Mouse (Mus musculus) left cerebral cortex, adult 9 months (tissue): ENCODE measurements around the gene AF067061.
"Not testable (repeated sequence)": the region's sequence is repeated elsewhere in the genome, so short reads cannot be mapped to it uniquely, and the experiment has no call there.

Experiments used
- DNase-seq, 2 experiments: peaks; one replicate each; pipeline ENCODE4 v3.0.0; 2022; ENCODE audit warnings: low spot score in 2 of 2

Gene AF067061

DNA sequence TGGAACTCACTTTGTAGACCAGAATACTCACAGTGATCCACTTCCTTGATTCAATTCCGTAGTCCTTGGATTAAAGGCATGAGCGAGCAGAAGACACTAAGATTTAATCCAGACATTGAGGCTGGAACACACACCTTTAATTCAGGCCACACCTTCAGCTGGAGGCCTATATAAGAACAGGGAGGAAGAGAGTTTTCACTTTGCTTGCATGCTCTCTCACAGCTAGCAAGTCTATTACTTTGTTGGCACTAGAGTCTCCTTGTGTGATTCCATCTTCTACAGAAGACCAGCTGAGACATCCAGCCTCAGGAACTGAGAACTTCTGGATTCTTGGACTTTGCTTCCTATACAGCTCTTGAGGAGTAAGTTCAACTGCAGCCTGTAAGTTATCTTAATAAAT, at the start of gene AF067061:
AF067061 (plus strand) TSS at position 245 of the 400 bp plus-strand sequence.
- DNase-seq: not testable (repeated sequence)

DNA sequence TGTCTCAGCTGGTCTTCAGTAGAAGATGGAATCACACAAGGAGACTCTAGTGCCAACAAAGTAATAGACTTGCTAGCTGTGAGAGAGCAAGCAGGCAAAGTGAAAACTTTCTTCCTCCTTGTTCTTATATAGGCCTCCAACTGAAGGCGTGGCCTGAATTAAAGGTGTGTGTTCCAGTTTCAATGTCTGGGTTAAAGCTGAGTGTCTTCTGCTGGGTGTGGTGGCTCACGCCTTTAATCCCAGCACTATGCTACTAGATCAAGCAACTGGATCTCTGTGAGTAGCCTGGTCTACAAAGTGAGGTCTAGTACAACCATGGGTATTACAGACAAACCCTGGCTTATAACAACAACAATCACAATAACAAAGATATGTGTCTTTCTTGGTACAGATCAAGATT, 47.1 kb upstream of the AF067061 start, which contains the start of gene Gm21762:
Gm21762 (minus strand) TSS at position 101 of the 400 bp plus-strand sequence.
- DNase-seq: not testable (repeated sequence)

GRCm38 (mm10) chr13:120220922-120221321, 42.0 kb upstream of the AF067061 start:
- not testable (repeated sequence) for DNase-seq

- DNase-seq: not testable (repeated sequence)
These were observed 39.8 kb upstream of the AF067061 start for GRCm38 (mm10) chr13:120223012-120223659.

GRCm38 (mm10) chr13:120231798-120232197, 31.1 kb upstream of the AF067061 start:
- not testable (repeated sequence) for DNase-seq

DNA sequence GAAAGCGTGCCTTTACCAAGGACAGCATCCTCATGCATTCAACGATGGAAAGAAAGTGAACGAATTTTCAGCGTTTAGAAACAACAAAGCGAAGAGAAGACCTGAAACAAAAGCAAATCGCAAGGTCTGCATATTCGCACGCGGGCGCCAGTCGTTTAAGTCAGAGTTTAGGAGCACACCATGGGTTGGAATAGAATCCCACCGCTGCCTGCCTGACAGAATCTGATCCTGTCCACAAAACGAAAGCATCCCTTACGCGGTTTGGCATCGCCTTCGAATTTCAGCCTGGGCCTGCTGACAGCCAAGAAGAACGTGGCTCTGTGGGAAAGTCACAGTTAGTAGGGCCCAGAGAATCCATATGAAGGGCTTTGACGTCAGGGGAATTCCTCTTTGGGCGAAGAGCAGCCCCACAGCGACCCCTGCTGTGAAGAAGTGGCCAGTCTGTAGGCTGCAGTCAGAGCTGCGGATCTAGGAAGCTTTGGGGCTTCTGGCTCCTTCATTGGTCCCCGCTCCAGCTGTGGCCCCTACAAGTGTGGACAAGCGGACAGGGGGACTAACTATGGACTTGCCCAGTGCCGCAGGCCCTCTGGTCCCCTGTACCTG, 30.4 kb upstream of the AF067061 start:
- DNase-seq: not testable (repeated sequence)

DNA sequence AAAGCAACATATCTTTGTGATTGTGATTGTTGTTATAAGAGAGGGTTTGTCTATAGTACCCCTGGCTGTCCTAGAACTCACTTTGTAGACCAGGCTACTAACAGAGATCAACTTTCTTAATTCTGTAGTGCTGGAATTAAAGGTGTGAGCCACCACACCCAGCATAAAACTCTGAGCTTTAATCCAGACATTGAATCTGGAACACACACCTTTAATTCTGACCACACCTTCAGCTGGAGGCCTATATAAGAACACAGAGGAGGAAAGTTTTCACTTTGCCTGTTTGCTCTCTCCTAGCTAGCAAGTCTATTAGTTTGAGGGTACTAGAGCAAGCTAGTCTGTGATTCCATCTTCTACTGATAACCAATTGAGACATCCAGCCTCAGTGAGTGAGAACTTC, 24.1 kb upstream of the AF067061 start, which contains the start of gene Gm21731:
Gm21731 (plus strand) TSS at position 301 of the 400 bp plus-strand sequence.
- not testable (repeated sequence) for DNase-seq

DNA sequence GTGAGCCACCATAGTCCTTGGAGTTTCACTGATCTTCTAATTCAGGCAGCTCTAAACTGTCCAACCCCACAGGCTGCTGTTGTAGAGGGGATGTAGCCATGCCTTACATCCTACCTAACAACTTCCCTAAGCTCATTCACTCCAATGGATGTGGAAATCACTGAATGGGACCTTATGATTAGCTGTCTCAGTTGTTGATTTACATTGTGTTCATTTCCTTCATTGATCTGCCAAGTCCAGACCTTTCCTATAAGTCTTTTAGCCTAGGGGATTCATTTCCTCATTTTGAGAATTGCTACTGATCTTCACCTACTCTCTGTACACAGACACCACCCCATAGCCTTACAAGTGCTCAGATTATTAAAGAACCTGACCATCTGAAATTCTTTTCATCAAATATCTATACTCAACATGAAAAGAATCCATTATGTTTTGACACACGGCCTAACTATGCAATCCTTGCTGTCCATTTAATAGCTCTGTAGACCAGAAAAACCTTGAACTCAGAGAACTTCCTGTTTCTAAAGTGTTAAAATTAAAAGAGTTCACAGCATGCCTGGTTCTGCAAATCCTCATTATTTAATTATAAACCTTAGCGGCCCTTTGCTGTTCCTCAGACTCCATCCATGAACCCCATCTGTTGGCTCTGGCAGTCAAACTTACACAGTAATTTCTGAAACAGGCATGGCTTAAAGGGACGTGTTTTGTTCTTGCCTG, 11.5 kb upstream of the AF067061 start:
- DNase-seq: not testable (repeated sequence)

- DNase-seq: not testable (repeated sequence)
These were observed 3.9 kb upstream of the AF067061 start for GRCm38 (mm10) chr13:120258817-120259658.

DNA sequence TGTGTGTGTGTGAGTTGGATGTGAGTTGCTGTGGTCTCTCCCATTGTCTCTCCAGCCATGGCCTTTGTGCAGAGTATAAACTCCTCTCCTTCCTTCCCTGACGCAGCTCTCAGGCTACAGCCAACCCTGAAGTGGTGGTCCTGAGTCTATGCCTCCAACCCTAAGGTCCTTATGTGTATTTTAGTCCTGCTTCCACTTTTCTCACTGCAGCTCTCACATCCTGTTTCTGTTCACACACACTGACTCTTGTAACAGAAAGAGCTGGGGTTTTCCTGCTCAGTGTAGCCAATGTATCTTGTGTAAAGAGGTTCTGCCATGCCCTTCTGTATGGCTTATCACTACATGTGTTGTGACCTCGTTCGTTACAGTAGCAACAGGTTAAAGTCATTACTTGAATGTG, 3.2 kb upstream of the AF067061 start:
- not testable (repeated sequence) for DNase-seq

DNA sequence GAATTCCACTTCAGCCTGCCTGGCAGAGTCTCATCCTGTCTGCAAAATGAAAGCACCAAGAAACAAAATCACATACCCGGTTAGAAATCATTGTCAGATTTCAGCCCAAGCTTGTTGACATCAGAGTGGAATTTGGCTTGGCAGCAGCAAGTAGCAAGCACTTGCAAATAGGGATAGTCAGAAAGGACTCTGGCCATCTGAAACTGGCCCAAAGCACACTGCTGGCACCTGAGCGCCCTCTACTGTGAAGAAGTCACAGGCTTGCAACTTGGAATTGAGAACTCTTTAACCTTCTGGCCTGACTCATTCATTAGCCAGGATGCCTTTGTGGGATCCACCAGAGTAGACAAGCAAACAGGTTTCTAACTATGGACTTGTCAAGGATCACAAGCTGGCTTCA, 14.9 kb downstream of the AF067061 start:
- DNase-seq: not testable (repeated sequence)

- DNase-seq: no peak
These were observed 15.9 kb downstream of the AF067061 start for GRCm38 (mm10) chr13:120278784-120279183.

DNA sequence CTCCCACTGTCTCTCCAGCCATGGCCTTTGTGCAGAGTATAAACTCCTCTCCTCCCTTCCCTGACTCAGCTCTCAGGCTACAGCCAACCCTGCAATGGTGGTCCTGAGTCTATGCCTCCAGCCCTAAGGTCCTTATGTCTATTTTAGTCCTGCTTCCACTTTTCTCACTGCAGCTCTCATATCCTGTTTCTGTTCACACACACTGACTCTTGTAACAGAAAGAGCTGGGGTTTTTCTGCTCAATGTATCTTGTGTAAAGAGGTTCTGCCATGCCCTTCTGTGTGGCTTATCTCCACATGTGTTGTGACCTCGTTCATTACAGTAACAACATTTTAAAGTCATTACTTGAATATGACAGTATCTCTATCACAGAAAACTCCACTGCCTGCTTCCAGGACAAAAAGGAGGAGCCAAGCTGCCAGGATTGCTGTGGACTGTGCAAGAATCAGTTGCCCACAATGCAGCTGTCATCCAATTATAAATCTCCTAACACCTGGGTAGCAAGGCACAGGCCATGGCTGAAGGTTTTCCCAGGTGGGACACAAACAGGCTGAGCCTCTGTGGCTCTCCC, 36.5 kb downstream of the AF067061 start:
- no peak for DNase-seq

DNA sequence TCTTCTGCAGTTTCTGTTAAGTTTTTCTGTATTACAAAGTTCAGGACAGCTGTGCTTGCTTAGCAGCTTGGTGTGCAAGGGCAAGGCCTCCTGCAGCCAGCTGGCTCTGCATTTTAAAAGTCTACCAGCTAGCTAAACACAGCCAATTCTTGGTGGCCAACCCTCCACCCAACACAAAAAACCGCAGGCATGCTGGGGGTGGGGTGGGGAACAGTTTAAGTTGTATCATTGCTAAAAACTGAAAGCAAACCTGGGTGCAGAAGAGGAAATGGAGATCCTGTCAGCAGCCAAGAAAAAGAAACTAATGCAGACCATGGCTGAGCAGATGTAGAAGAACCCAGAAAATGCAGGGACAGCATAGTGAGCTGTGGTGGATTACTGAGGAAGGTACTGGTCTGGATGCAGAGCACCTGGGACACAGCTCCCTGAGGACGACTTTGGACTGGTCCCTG, 37.1 kb downstream of the AF067061 start, which contains the start of gene BC147527:
BC147527 (plus strand) TSS at position 402 of the 452 bp plus-strand sequence.
- DNase-seq: no peak

DNA sequence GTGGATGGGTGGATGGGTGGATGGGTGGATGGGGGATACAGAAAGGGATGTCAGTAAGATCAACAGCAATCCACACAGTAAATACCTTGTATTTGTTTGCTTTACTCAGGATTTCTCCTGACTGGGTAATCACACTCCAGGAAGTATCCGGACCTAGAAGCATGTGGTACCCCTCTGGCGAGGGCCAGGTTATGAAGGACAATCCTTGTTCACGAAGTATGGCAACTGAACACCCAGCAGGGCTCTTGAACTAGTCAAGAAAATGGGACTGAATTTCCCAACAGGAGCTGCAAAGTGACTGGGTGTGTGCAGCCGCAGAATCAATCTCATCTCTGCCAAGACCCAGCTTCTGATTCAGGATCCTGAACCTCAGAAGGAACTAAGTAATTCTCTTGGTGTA, 37.9 kb downstream of the AF067061 start:
- DNase-seq: no peak

DNA sequence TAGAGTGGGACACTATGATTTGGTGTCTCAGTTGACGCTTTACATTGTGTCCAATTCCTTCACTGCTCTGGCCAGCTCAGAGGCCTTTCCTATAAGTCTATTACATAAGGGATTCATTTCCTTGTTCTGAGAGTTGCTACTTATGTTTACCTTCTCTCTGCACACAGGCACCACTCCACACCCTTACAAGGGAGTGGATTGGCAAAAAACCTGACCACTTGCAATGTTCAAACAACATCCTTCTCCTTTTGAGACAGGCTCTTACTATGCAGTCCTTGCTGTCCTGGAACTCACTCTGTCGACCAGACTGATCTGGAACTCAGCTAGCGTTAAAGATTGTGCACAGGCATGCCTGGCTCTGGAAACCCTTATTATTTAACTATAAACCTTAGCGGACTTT, 47.8 kb downstream of the AF067061 start:
- DNase-seq: no peak

- no peak for DNase-seq
These were observed 50.7 kb downstream of the AF067061 start for GRCm38 (mm10) chr13:120313584-120313983.
